Mouse (Mus musculus): Measurements from ENCODE around the gene Adra2c. TPM values are rescaled to one million over a fixed set of nuclear protein-coding genes. Genes with fewer than 3 reads are reported as not detected.

Adra2c gene
- polyA plus RNA-seq, 2 experiments = 0.10 to 0.15 TPM

GRCm38 (mm10) chr5:35278741-35279695, 899 bp downstream of the Adra2c start:
- no peaks in the 10 kb centered on the region for H3K36me3 ChIP-seq (ENCODE audit: control insufficient read depth, insufficient read depth, low read length)
- no peak for DNase-seq (ENCODE audit: low spot score)
- no peak for TF ChIP-seq POLR2A (IDR thresholded peaks at IDR 0.05; ENCODE audit: borderline replicate concordance, extremely low read depth, insufficient read depth, insufficient read length)
- ATAC-seq (ENCODE audit: low FRiP score, low read depth) = no peak
- peak overlapping the region; percentile 21; the same call in 1 of the 2 replicates for H3K9ac ChIP-seq (ENCODE audit: low read depth, low read length, severe bottlenecking)
- H3K4me3 ChIP-seq (replicated peaks; ENCODE audit: low read length) = peak overlapping the region; percentile 45
- no peaks in the 10 kb centered on the region; the same call in none of the 2 replicates for H3K4me1 ChIP-seq (ENCODE audit: control insufficient read depth, insufficient read depth, low read length)
- no peak overlapping the region for H3K27ac ChIP-seq (replicated peaks; ENCODE audit: low read depth, low read length)
- 2% methylated on average over 99 of the region's 118 CpGs for WGBS
- peaks cover 58% of the 10 kb centered on the region for H3K27me3 ChIP-seq (ENCODE audit: control insufficient read depth, insufficient read depth, low read length)
- no peaks in the 10 kb centered on the region for H3K9me3 ChIP-seq (ENCODE audit: control insufficient read depth, low read length)
- peak overlapping the region; percentile 78 for H3K4me2 ChIP-seq (replicated peaks; ENCODE audit: low read depth, low read length, severe bottlenecking)

GRCm38 (mm10) chr5:35279696-35280001, 1.5 kb downstream of the Adra2c start:
- no peak overlapping the region for H3K27ac ChIP-seq (replicated peaks; ENCODE audit: low read depth, low read length)
- H3K4me3 ChIP-seq (replicated peaks; ENCODE audit: low read length) = peak overlapping the region; percentile 45
- H3K9me3 ChIP-seq (ENCODE audit: control insufficient read depth, low read length) = no peaks in the 10 kb centered on the region
- DNase-seq (ENCODE audit: low spot score) = no peak
- no peaks in the 10 kb centered on the region for H3K36me3 ChIP-seq (ENCODE audit: control insufficient read depth, insufficient read depth, low read length)
- peak overlapping the region; percentile 78 for H3K4me2 ChIP-seq (replicated peaks; ENCODE audit: low read depth, low read length, severe bottlenecking)
- H3K9ac ChIP-seq (ENCODE audit: low read depth, low read length, severe bottlenecking) = no peak overlapping the region
- WGBS = 0% methylated on average over 28 of the region's 49 CpGs
- ATAC-seq (ENCODE audit: low FRiP score, low read depth) = no peak
- no peak for TF ChIP-seq POLR2A (IDR thresholded peaks at IDR 0.05; ENCODE audit: borderline replicate concordance, extremely low read depth, insufficient read depth, insufficient read length)
- H3K4me1 ChIP-seq (ENCODE audit: control insufficient read depth, insufficient read depth, low read length) = no peaks in the 10 kb centered on the region; the same call in none of the 2 replicates
- peaks cover 58% of the 10 kb centered on the region for H3K27me3 ChIP-seq (ENCODE audit: control insufficient read depth, insufficient read depth, low read length)

- H3K4me2 ChIP-seq (replicated peaks; ENCODE audit: low read depth, low read length, severe bottlenecking) = peak overlapping the region; percentile 78
- peak overlapping the region; percentile 45 for H3K4me3 ChIP-seq (replicated peaks; ENCODE audit: low read length)
- ATAC-seq (ENCODE audit: low FRiP score, low read depth) (no peak), DNase-seq (ENCODE audit: low spot score) (no peak)
- no peak for TF ChIP-seq POLR2A (IDR thresholded peaks at IDR 0.05; ENCODE audit: borderline replicate concordance, extremely low read depth, insufficient read depth, insufficient read length)
- H3K27ac ChIP-seq (replicated peaks; ENCODE audit: low read depth, low read length) = no peak overlapping the region
- no peaks in the 10 kb centered on the region for H3K9me3 ChIP-seq (ENCODE audit: control insufficient read depth, low read length)
- H3K36me3 ChIP-seq (ENCODE audit: control insufficient read depth, insufficient read depth, low read length) = no peaks in the 10 kb centered on the region
- H3K9ac ChIP-seq (ENCODE audit: low read depth, low read length, severe bottlenecking) = no peak overlapping the region
- 5% methylated on average over 58 of the region's 75 CpGs for WGBS
- H3K4me1 ChIP-seq (ENCODE audit: control insufficient read depth, insufficient read depth, low read length) = no peaks in the 10 kb centered on the region; the same call in none of the 2 replicates
- peaks cover 58% of the 10 kb centered on the region for H3K27me3 ChIP-seq (ENCODE audit: control insufficient read depth, insufficient read depth, low read length)
These were observed 2.1 kb downstream of the Adra2c start for GRCm38 (mm10) chr5:35280002-35280782.

DNA sequence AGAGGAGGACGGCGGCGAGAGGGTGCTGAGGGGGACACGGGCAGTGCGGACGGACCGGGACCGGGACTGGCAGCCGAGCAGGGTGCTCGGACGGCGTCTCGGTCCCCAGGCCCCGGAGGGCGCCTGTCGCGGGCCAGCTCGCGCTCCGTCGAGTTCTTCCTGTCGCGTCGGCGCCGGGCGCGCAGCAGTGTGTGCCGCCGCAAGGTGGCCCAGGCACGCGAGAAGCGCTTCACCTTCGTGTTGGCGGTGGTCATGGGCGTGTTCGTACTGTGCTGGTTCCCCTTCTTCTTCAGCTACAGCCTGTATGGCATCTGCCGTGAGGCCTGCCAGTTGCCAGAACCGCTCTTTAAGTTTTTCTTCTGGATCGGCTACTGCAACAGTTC, 2.7 kb downstream of the Adra2c start:
- DNase-seq (ENCODE audit: low spot score) (no peak), ATAC-seq (ENCODE audit: low FRiP score, low read depth) (no peak)
- no peaks in the 10 kb centered on the region; the same call in none of the 2 replicates for H3K4me1 ChIP-seq (ENCODE audit: control insufficient read depth, insufficient read depth, low read length)
- H3K27ac ChIP-seq (replicated peaks; ENCODE audit: low read depth, low read length) = no peak overlapping the region
- peak overlapping the region; percentile 21; the same call in 1 of the 2 replicates for H3K4me2 ChIP-seq (replicated peaks; ENCODE audit: low read depth, low read length, severe bottlenecking)
- TF ChIP-seq POLR2A (IDR thresholded peaks at IDR 0.05; ENCODE audit: borderline replicate concordance, extremely low read depth, insufficient read depth, insufficient read length) = no peak
- no peaks in the 10 kb centered on the region for H3K36me3 ChIP-seq (ENCODE audit: control insufficient read depth, insufficient read depth, low read length)
- H3K4me3 ChIP-seq (replicated peaks; ENCODE audit: low read length) = peak overlapping the region; percentile 45
- no peaks in the 10 kb centered on the region for H3K9me3 ChIP-seq (ENCODE audit: control insufficient read depth, low read length)
- 10% methylated on average over 23 of the region's 40 CpGs for WGBS
- peaks cover 58% of the 10 kb centered on the region for H3K27me3 ChIP-seq (ENCODE audit: control insufficient read depth, insufficient read depth, low read length)
- H3K9ac ChIP-seq (ENCODE audit: low read depth, low read length, severe bottlenecking) = no peak overlapping the region

- no peaks in the 10 kb centered on the region for H3K36me3 ChIP-seq (ENCODE audit: control insufficient read depth, insufficient read depth, low read length)
- 53% methylated on average over 3 of the region's 3 CpGs for WGBS
- no peak overlapping the region for H3K27ac ChIP-seq (replicated peaks; ENCODE audit: low read depth, low read length)
- H3K27me3 ChIP-seq (ENCODE audit: control insufficient read depth, insufficient read depth, low read length) = peaks cover 24% of the 10 kb centered on the region
- DNase-seq (ENCODE audit: low spot score) = no peak
- no peak for ATAC-seq (ENCODE audit: low FRiP score, low read depth)
- H3K4me1 ChIP-seq (ENCODE audit: control insufficient read depth, insufficient read depth, low read length) = no peaks in the 10 kb centered on the region; the same call in 1 of the 2 replicates
- no peak overlapping the region for H3K4me2 ChIP-seq (replicated peaks; ENCODE audit: low read depth, low read length, severe bottlenecking)
- no peak overlapping the region for H3K4me3 ChIP-seq (replicated peaks; ENCODE audit: low read length)
- no peaks in the 10 kb centered on the region for H3K9me3 ChIP-seq (ENCODE audit: control insufficient read depth, low read length)
- H3K9ac ChIP-seq (ENCODE audit: low read depth, low read length, severe bottlenecking) = no peak overlapping the region
- TF ChIP-seq POLR2A (IDR thresholded peaks at IDR 0.05; ENCODE audit: borderline replicate concordance, extremely low read depth, insufficient read depth, insufficient read length) = no peak
These were observed 7.2 kb downstream of the Adra2c start for GRCm38 (mm10) chr5:35285281-35285680.

All from limb, embryonic 14.5 days (tissue).